Mouse (Mus musculus): ENCODE measurements at regions not wholly inside any gene's neighbourhood (a gene's known extent, or its start where the extent isn't known, plus 50 kb on each side); places are given as distances from the start of the nearest gene placed in this dataset.
A peak's percentile ranks its signal among the peaks of the same experiment; 100 is the strongest.

DNA sequence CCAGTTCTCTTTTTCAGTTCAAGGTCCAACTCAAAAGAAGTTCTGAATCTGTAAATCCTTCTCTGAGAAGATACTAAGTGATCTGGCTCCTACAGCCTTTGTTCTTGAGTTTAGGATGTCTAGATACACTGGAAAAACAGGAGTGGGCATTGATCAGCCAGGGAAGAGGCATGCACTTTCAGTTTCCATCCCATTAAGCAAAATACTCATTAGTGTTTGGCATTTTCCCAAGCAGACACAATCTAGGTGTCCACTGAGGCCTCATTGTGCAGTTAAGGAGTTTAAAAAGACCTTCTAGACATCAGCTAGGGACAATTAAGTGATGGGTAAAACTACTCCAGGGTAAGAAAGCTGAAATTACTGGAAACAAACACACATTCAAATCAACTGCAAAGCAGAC, 74.3 kb upstream of the Zfp770 start:
- DNase-seq (ENCODE audit: extremely low spot score in 1 of 2, low spot score in 1 of 2) = no peak

DNA sequence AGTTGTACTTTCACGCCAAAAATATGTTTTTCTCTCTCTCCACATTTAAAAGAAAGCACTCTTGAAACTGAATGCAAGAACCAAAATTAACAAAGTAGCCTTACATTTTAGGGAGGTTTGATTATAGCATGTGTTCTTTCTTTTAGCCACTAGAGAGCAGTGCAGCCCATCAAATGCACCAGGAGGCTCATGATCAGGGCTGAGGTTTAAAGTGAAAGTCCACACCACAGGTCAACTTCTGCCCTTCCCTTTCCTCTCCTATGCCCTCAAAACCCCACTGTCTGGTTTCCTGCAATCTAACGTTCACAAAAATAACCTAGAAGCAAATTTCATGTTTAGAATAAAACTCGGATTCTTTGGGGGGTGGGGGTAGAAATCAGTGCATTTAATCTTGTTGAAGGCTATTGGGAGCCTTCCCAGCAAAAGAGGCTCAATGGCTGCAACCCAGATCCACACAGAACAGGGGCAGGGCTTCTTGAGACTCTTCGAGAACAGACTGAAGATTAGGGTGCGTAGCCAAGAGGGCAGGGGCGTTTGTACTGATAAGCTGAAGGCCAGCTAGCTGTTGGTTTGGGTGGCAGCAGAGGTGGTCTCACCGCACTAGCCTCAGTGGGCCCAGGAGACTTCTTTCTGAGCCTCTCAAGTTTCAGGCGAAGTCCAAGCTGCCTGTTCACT, 59.3 kb upstream of the Zfp770 start:
- peak; percentile 13 to 77 for DNase-seq (ENCODE audit: extremely low spot score in 1 of 2, low spot score in 1 of 2)

DNA sequence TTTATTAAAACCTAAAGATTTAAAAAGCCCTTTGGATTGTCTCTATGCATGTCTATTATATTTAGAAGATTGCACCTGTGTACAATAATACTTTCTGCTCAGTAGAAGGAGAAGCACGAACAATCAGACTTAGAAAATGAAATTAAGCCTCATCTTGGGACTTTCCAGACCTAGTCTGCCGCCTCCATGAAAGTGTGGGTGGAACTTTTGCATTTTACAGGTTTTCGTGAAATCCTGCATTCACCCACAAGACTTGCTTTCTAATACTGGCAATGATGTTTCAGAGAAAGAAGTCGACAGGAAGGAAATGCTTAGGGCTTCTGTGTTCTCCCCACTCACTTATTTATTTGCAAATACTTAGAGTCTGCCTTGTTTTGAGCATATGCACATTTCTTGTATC, 58.3 kb upstream of the Zfp770 start:
- peak in 1 of 2 experiments; percentile 58 for DNase-seq (ENCODE audit: extremely low spot score in 1 of 2, low spot score in 1 of 2)
